Mouse (Mus musculus) kidney, postnatal 0 days (tissue): ENCODE measurements at regions not wholly inside any gene's neighbourhood (a gene's known extent, or its start where the extent isn't known, plus 50 kb on each side); places are given as distances from the start of the nearest gene placed in this dataset.
A peak's percentile ranks its signal among the peaks of the same experiment; 100 is the strongest.

Experiments used
- ATAC-seq: fragments of 200-750 bp; cut with Nextera tagmentation; replicated peaks from 2 replicates; pipeline ENCODE4 v1.8.0; 2017; ENCODE audit warnings: low read depth, moderate number of reproducible peaks, moderate TSS enrichment, moderate library complexity; ENCODE audit not compliant: low FRiP score
- DNase-seq: peaks from one replicate; pipeline ENCODE4 v3.0.0-alpha.2; 2016; ENCODE audit warnings: low spot score
- H3K27ac ChIP-seq: fragments of 300-500 bp; sonication (generic); 2 replicates; pipeline ENCODE4 v1.5.1; 2014; ENCODE audit warnings: mild to moderate bottlenecking
- H3K27me3 ChIP-seq: fragments of 300-500 bp; sonication (generic); 2 replicates; pipeline ENCODE4 v1.6.1; 2014; ENCODE audit warnings: low read length, mixed read lengths; ENCODE audit not compliant: insufficient read depth
- H3K36me3 ChIP-seq: fragments of 300-500 bp; sonication (generic); 2 replicates; pipeline ENCODE4 v1.6.1; 2014; ENCODE audit warnings: low read length, mixed read lengths; ENCODE audit not compliant: insufficient read depth
- H3K4me1 ChIP-seq: fragments of 300-500 bp; sonication (generic); replicated peaks from 2 replicates; pipeline ENCODE4 v1.6.1; 2014; ENCODE audit warnings: antibody characterized with exemption, low read length, mixed read lengths; ENCODE audit not compliant: insufficient read depth
- H3K4me2 ChIP-seq: fragments of 300-500 bp; sonication (generic); 2 replicates; pipeline ENCODE4 v1.6.1; 2014; ENCODE audit warnings: mild to moderate bottlenecking, low read length, moderate library complexity, mixed read lengths
- H3K4me3 ChIP-seq: fragments of 300-500 bp; sonication (generic); replicated peaks from 2 replicates; pipeline ENCODE4 v1.5.1; 2014; ENCODE audit warnings: low read depth, low read length
- H3K9ac ChIP-seq: fragments of 300-500 bp; sonication (generic); 2 replicates; pipeline ENCODE4 v1.6.1; 2014; ENCODE audit warnings: low read depth, low read length
- H3K9me3 ChIP-seq: fragments of 300-500 bp; sonication (generic); replicated peaks from 2 replicates; pipeline ENCODE4 v1.6.1; 2016; ENCODE audit warnings: low read length, inconsistent platforms, mixed read lengths
- CTCF ChIP-seq: IDR thresholded peaks from 2 replicates; pipeline ENCODE4 v1.5.1; 2016; ENCODE audit warnings: antibody characterized with exemption, low read depth, mild to moderate bottlenecking, moderate library complexity
- WGBS: fragments of 180-500 bp; shearing (Covaris S2); extraction: QIAGEN DNeasy Blood & Tissue Kit; methylation state at CpG from one replicate; pipeline ENCODE4 v1.1.7; 2014; 5-methylcytosine and 5-hydroxymethylcytosine counted together

- Histone ChIP-seq H3K36me3 (no peaks in the 10 kb centered on the region), H3K4me2 (no peak overlapping the region), H3K27ac (no peak overlapping the region), H3K9ac (no peak overlapping the region), H3K9me3 (no peaks in the 10 kb centered on the region), H3K4me3 (no peak overlapping the region), H3K4me1 (no peaks in the 10 kb centered on the region), H3K27me3 (no peaks in the 10 kb centered on the region)
- ATAC-seq = no peak
- WGBS = 63% methylated on average over 7 of the region's 7 CpGs
- no peak for TF ChIP-seq CTCF
- peak; percentile 63 for DNase-seq
Observed at GRCm38 (mm10) chr4:31370062-31370461, 593.8 kb upstream of the Map3k7 start.

DNA sequence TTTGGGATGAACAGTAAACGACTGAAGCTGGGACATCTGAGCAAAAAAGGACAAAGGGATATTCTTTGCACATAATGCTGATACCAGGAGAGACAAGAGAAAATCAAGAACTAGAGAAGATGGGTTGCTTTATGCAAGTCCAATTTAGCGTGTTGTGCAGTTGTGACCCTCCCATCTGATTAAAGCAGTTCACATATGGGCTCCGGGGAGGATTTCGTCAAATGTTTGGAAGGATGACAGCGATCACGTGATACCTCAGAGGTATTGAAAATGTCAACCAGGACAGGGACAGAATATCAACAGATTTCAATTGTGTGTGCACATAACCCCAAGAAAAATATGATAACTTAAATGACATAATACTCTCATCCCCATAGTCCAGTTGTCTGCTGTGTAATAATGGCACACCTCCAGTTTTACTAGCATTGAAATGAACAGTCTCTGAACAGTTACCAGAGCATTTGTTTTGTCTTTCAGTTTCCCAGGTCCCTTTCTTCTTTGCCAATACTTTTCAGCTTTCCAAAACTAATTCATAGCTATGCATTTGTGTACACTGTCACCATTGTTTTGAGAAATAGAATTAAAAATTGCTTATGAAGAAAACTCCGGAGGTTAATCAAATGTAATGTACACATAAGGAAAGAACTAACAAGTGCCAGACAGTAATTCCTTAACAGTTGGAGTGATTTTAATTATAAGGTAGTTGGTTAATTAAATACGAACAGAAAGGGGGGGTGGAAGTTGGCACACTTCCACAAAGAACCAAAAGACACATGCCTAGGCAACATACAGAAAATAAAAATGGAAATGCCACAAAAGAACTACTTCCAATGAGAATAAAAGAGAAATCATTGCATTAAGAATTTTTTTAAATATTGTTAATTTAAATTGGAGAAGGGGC is 582.6 kb upstream of the Map3k7 start:
- ATAC-seq = no peak
- H3K27me3 ChIP-seq = no peaks in the 10 kb centered on the region
- no peak overlapping the region for H3K27ac ChIP-seq
- H3K4me1 ChIP-seq = no peaks in the 10 kb centered on the region
- no peak overlapping the region for H3K4me2 ChIP-seq
- H3K4me3 ChIP-seq = no peak overlapping the region
- no peaks in the 10 kb centered on the region for H3K36me3 ChIP-seq
- H3K9ac ChIP-seq = no peak overlapping the region
- DNase-seq = no peak
- 91% methylated on average over 8 of the region's 8 CpGs for WGBS
- no peak for TF ChIP-seq CTCF
- H3K9me3 ChIP-seq = no peaks in the 10 kb centered on the region

DNA sequence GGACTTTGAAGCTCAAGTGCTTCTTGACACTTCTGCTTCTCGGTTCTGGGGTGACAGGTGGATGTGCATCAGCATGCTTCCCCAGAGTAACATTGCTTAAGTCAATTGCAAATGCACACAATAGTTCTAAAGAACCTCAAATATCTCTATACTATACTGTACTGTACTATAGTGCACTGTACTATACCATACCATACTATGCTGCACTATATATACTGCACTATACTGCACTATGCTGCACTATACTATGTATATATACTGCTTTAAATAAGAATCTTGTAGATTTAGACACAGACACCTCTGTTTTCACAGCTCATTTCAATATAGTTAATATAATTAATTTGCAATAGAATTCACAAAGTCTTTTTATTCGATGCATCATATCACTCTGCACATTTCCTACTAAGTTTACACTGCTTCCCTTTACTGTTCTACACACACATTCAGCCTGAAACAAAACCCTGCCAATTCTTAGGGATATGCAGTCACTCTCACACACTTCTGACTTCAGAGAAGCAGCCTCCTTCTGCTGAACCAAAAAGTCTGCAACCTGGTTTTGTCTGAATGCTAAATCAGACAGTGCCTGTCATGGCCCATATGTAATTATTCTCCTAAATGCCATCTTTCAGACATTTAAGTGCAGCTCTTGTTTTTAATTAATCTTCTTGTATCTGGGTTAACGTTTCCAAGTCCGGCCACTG is 570.8 kb upstream of the Map3k7 start:
- 69% methylated on average over 4 of the region's 4 CpGs for WGBS
- no peak for ATAC-seq

DNA sequence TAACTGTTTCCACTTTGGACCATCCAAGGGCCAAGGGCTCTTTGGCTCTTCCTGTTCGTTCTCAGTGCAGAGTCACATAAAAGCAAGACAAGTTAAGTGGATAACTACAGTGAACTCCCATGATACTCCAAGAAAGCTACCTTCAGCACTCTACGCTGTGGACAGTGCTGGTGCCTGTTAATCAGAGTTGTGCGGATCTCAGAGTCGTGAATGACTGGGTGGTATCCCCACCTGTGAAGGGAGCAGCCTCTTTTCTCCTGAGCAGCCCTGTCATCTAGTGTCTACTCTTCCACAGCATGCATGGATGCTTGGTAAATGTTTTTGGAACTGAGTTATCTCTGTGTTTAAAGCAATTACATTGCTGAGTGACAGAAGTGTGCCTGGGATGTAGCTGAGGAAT is 568.4 kb upstream of the Map3k7 start:
- Histone ChIP-seq H3K9me3 (no peaks in the 10 kb centered on the region), H3K27ac (no peak overlapping the region), H3K4me2 (no peak overlapping the region), H3K27me3 (no peaks in the 10 kb centered on the region), H3K36me3 (no peaks in the 10 kb centered on the region), H3K9ac (no peak overlapping the region), H3K4me1 (no peaks in the 10 kb centered on the region), H3K4me3 (no peak overlapping the region)
- WGBS = 57% methylated on average over 4 of the region's 4 CpGs
- TF ChIP-seq CTCF = no peak
- DNase-seq (peak; percentile 28), ATAC-seq (no peak)

More for the DNA sequence above, 570.8 kb upstream of the Map3k7 start:
- Histone ChIP-seq H3K27ac (no peak overlapping the region), H3K9ac (no peak overlapping the region), H3K9me3 (no peaks in the 10 kb centered on the region), H3K4me2 (no peak overlapping the region), H3K4me3 (no peak overlapping the region), H3K27me3 (no peaks in the 10 kb centered on the region), H3K4me1 (no peaks in the 10 kb centered on the region), H3K36me3 (no peaks in the 10 kb centered on the region)
- DNase-seq = no peak
- no peak for TF ChIP-seq CTCF

- Histone ChIP-seq H3K9me3 (no peaks in the 10 kb centered on the region), H3K4me2 (no peak overlapping the region), H3K36me3 (no peaks in the 10 kb centered on the region), H3K27me3 (no peaks in the 10 kb centered on the region), H3K4me1 (no peaks in the 10 kb centered on the region; the same call in 1 of the 2 replicates), H3K4me3 (no peak overlapping the region), H3K27ac (no peak overlapping the region), H3K9ac (no peak overlapping the region)
- DNase-seq (no peak), ATAC-seq (no peak)
- 54% methylated on average over 8 of the region's 8 CpGs for WGBS
- no peak for TF ChIP-seq CTCF
Observed at GRCm38 (mm10) chr4:31403976-31404375, 559.9 kb upstream of the Map3k7 start.

- H3K4me2 ChIP-seq = no peak overlapping the region
- TF ChIP-seq CTCF = no peak
- DNase-seq (peak; percentile 39), ATAC-seq (no peak)
- no peak overlapping the region for H3K4me3 ChIP-seq
- WGBS = 53% methylated on average over 16 of the region's 16 CpGs
- no peaks in the 10 kb centered on the region; the same call in 1 of the 2 replicates for H3K4me1 ChIP-seq
- no peak overlapping the region for H3K27ac ChIP-seq
- H3K9ac ChIP-seq = no peak overlapping the region
- H3K27me3 ChIP-seq = no peaks in the 10 kb centered on the region
- H3K9me3 ChIP-seq = no peaks in the 10 kb centered on the region
- H3K36me3 ChIP-seq = no peaks in the 10 kb centered on the region
Observed at GRCm38 (mm10) chr4:31404840-31405714, 558.8 kb upstream of the Map3k7 start.
